Mouse (Mus musculus): ENCODE data around the gene Slc43a2.
"Not testable (repeated sequence)": the region's sequence is repeated elsewhere in the genome, so short reads cannot be mapped to it uniquely, and the experiment has no call there.

The Slc43a2 gene

DNA sequence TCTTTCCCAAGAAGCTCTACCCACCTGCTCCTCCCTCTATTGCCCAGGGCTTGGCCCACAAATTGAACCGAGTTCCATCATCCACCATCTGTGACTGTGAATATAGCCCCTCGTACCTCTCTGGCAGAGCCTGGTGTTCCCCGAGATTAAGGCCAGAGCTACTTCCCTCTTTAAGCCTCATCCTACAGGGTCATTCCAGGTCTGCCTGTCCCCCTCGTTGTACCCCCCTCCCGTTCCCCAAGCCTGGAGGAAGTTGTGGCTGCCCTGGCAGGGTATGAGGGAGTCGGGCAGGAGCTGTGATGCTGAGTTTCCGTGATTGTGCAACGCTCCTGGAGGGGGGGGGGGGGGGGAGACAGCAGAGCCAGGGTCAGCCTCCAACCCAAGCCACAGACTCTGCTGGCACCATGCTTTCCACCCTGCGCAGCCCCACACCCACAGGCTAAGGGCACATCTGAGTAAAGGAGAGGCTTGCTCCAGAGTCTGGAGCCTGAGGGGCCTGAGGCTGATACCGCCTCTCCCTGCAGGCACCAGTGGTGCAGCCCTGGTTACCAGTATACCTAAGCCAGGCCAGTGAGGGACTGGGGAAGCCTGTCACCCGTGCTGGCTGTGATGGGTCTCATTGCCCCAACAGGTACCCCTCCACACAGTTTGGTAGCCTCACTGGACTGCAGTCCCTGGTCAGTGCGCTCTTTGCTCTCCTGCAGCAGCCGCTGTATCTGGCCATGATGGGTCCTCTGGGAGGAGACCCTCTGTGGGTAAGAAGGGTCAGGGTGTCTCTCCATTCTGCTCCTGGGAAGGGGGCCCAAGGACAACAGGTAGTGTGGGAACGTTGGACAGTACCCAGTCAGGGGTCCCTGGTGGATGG is 39.9 kb downstream of the Slc43a2 start:
- DNase-seq (ENCODE audit: low read depth, low spot score), result no peak

DNA sequence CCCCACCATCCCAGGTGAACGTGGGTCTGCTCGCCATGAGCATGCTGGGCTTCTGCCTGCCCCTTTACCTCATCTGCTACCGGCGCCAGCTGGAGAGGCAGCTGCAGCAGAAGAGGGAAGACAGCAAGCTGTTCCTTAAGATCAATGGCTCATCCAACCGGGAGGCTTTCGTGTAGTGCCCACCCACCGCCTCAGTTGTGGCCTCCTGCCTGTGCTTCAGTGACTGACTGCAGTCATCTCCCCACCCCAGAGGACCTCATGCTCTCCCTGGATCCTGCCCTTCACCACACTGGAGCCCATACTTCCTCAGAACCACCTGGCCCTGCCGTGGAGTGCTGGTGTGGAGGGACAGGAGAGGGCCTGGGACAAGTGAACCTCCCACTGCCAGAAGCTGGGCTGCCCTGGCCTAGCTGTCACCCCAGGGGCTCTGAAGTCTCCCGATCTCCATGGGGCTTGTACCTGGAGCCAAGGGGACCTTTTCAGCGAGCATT is 40.9 kb downstream of the Slc43a2 start:
- DNase-seq (ENCODE audit: low read depth, low spot score), result no peak

DNA sequence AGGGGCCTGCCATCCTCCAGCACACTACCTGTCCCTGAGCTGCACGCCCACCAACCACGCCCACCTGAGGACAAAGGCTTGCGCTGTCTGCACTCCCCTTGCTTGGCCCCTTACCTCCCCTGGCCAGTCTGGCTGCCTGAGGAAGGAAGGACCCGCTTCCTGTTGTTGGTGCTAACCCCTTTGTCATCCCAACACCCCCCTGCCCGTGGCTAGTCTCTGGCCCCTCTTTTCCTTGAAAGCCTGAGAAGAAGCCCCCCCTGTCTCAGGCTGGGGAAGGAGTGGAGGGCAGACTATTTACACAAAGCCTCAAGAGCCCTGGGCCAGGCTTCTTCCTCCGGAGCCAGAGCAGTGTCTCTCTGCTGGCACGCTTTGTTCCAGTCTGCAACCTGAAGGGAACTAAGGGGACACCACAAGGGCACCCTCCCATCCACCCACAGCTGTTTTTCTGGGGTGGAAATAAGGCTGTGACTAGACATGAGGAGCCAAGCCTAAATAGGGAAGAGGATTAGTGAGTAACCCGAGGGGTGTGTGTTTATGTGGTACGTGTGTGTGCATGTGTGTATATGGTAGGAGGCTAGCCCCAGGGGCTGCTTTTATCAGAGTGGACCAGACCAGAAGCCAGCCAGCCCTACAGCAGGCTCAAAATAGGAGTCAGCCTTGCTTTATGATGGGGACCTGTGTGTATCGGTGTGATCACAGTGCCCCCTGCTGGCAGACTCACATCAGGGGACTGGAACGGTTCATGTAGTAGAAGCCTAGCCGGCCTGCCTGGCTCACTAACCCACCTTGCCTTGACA is 41.6 kb downstream of the Slc43a2 start:
- DNase-seq (ENCODE audit: low read depth, low spot score), result peak; percentile 87

DNA sequence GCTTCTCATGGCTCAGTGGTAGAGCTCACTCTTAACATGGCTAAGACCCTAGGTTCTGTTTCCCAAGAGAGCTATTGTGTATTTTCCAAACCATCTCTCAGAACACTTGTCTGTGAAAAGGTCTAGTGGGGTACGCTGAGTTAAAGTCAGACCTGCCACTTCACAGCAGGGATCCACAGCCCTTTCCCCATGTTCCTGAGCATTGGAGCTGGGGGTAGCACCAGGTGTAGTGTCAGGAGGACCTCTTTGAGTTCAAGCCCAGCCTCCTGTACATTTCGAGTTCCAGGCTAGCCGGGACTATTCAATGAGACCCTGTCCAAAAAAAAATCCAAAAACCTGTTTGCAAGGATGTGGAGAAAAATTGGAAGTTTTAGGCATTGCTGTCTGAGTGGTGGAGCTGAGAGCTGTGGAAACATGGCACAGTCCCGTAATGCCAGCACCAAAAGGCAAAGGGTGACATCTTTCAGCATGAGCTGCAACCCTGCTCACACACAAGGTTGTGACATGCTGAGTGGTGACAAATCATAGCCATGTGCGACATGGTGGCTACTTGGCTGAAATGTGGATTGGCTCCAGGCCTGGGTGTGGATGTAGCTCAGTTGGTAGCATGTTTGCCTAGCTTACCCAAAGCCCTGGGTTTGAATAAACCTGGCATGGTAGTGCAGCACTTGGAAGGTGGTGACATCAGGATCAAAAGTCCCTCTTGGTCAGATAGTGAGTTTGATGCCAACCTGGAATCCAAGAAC is 43.1 kb downstream of the Slc43a2 start:
- no peak for DNase-seq (ENCODE audit: low read depth, low spot score)

DNA sequence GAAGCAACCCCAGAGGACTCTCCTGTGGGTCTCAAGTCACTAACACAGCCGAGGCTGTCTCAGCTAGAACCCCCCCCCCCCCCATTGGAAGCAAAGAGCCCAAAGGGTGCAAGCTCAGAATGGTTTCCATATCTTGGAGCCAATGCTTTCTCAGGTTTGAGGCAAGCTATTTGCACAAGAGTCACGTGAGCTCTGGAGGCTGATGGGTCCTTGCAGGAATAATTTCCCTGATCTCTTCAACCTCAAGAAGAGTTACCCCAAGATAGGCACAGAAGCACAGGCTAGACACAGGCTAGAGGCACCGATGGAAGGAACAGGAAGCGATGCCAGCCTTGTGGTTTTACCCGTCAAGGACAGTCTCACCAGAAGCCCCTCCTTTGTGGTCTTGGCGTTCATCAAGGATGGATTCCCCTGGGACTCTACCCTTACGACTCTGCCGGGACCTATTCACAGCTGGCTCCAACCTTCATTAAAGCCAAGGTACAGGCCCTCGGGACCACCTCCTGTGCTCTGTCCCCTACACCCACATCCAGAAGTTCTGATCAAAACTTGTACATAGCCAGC is 44.1 kb downstream of the Slc43a2 start:
- no peak for DNase-seq (ENCODE audit: low read depth, low spot score)

DNA sequence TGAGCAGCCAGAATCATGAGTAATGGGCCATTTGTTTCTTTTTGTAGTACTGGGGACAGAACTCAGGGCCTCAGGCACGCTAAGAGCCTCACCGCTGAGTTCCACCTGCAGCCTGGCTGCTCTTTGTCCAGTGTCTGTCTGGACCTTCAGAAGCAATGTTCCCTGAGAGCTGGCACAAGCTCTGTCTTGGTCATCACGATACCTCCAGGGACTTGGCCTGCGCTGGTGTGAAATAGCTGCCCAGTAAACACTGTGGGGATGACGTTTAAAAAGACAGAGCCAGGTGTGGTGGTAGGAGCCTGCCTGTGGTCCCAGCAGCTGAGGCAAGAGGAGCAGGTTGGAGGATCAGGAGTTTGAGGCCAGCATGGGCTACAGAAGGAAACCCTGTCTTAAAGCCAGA is 47.1 kb downstream of the Slc43a2 start:
- no peak for DNase-seq (ENCODE audit: low read depth, low spot score)

DNA sequence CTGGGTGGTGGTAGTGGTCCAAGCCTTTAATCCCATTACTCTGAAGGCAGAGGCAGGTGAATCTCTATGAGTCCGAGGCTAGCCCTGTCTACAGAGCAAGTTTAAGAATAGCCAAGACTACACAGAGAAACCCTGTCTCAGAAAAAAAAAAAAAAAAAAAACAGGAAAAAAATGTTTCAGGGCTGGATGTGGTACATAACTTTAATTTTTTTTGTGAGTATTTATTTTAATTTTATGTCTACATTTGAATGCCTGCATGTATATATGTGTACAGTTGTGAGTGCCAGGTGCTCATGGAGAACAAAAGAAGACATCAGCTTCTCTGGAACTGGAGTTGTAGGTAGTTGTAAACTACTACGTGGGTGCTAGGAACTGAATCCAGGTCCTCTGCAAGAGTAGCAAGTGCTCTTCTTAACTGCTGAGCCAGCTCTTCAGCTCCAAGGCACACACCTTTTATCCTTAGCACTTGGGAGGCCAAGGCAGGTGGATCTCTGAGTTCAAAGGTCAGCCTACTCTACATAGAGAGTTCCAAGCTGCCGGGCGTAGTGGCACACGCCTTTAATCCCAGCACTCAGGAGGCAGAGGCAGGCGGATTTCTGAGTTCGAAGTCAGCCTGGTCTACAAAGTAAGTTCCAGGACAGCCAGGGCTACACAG is 50.1 kb downstream of the Slc43a2 start:
- no peak for DNase-seq (ENCODE audit: low read depth, low spot score)

DNA sequence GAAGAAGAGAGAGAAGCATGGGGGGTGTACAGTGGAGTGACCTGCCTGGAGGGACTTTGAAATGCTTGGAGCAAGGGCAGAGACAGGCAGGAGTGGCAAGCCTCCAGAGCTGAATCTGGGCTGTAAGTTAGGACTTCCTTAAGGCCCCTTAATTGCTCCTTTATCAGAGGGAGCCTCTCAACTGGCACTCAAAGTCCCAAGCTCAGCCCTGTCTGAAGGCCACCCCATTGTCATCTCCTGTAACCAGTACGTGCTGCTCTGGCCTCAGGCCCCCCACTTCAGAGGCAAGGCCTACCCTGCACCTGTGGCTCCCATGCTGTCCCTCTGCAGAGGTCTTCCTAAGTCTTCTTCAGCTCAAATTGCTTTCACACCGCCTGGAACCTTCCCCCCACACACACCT is 52.0 kb downstream of the Slc43a2 start:
- no peak for DNase-seq (ENCODE audit: low read depth, low spot score)

DNA sequence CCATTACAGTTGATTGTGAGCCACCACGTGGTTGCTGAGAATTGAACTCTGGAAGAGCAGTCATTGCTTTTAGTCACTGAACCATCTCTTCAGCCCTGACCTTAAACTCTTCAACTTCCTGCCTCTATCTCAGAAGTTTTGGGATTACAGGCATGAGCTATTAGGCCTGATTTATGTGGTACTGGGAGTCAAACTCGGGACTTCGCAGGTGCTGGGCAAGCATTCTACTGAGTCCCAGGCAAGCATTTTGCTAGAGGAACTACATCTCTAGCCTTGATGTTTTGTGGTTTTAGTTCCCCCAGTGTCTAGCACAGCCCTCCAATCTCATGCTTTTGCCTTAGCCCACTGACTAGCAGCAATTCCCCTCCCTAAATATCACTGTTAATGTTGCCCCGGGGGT is 53.6 kb downstream of the Slc43a2 start:
- no peak for DNase-seq (ENCODE audit: low read depth, low spot score)

DNA sequence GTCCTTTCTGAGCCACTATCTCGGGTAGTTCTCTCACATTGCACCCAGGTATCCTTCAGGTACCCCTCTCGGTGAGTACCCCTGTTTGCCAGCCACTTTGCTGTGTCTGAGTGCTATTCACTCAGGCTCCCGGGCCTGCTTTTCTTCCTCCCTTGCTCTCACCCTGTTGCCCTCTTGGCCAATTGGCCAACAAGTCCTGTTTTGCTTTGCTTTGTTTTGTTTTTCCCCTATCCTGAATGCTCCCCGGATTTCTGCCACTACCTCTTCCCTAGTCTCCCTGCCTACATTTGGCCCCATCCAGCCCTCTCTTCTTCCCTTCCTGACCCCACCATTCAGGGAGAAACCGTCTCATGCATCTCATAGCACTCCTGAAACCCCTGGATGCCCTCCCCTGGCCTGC is 54.5 kb downstream of the Slc43a2 start:
- no peak for DNase-seq (ENCODE audit: low read depth, low spot score)

DNA sequence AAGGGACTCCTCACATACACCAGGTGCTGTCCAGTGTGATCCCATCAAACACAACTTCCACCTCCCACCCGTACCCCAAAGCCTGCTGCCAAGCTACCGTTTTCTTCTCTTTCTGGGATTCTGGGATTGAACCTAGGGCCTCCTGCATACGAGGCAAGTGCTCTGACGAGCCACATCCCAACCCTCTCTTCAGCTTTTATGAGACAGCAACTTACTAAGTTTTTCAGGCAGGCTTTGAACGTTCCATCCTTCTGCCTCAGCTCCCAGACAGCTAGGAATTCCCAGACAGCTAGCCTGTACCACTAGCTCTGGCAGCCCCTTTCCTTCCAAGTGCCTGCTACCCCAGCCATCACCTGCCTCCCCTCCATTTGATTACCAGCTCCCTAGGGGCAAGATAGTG is 55.5 kb downstream of the Slc43a2 start:
- no peak for DNase-seq (ENCODE audit: low read depth, low spot score)

DNA sequence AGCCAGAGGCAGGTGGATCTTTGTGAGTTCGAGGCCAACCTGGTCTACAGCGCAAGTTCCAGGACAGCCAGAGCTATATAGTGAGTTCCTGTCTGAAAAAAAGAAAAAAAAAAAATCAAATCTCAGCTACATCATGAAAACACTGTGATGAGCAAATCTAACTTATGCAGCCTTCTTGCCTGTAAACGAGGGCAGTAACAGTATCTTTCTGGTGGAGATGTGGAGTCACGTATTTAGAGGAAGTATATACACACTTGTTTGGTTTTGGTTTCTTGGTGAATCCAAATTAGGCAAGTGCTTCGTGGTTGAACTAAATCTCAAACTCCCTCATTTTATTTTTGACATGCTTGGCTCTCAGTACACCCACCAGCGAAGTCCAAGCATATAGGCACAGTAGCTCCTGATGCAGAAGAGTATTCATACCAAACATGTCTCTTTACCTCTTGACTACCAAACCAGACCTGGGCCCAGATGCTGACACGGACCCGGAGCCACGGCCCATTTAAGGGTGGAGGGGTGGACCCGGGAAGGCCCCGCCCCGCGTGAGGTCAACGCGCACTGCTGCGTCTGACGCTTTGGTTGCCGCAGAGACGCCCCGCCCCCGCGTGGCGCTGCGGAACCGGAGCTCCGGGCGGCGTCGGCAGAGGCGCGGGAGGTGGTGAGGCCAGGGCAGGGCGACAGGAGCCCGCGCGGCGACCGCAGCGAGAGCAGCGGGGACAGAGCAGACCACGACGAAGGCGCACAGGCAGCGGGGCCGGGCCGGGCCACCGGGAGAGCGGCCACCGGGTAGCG is 56.2 kb downstream of the Slc43a2 start, which contains the start of gene Pitpna:
TSS of gene Pitpna (plus strand) at position 605 of the 792 bp plus-strand sequence.
- DNase-seq (ENCODE audit: low read depth, low spot score), result peak; percentile 87

DNA sequence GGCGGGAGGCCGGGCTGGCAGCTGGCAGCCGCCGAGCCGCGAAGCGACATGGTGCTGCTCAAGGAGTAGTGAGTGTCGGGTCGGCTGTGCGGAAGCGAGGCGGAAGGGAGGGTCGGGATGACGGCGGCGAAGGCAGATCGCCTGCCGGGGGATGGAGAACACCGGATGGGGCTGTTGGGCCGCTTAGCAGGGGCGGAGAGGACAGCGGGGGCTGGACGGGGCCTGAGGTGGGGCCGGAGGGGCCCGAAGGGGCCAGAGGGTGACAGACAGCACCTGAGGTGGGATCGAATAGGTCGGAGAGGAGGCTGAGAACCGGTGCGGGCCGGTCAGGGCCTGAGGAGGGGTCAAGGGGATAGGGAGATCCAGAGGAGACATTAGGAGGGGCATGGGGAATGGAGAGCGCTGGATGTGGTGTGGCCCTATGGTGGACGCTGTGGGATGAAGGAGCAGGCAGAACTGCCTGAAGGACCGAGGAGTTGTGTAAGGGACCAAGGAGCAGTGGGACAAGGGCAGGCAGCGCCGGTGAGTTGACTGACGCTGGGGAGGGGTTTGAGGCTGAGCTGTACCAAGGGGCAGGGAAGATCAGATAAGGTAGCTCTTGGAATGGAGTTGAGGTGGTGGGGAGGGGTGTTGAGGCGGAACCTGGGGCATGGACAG is 56.9 kb downstream of the Slc43a2 start:
- DNase-seq (ENCODE audit: low read depth, low spot score), result no peak

DNA sequence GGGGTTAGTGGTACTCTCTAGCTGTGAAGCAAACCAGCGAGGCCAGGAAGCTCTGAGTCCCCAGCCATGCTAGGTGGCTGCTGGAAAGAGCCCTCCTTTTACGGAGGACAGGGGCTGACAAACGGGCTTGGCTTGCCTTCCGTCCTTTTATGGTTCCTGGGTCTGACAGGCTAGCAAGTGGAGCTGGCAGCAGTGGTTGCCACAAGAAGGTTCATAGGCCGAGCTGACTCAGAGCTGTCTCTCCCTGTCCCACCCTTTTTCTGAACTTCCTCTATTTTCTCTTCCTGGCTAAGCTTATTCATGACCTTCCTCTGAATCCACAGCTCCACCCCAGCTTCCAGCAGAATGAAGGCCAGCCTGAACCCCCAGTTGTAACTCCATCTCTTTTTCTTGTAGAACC is 61.1 kb downstream of the Slc43a2 start:
- DNase-seq (ENCODE audit: low read depth, low spot score), result no peak

DNA sequence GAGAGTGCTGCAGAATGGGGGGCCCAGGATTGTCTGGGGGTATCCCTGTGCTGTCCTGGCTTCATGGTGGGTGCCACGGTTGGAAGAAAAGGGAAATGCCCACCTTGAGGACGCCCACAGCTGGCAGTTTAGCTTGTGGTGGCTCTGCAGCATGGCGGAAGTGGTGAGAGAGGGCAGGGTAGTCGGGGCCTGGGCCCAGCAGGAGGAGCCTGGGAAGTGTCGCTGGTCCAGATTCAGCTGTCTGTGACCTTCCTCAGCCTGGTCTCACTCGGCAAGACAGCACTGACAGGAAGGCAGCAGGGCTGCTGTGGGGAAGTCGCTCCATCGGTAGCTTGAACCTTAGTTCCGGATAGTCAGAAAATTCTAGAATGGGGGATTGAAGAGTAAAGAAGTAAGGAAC is 62.9 kb downstream of the Slc43a2 start:
- DNase-seq (ENCODE audit: low read depth, low spot score), result no peak

DNA sequence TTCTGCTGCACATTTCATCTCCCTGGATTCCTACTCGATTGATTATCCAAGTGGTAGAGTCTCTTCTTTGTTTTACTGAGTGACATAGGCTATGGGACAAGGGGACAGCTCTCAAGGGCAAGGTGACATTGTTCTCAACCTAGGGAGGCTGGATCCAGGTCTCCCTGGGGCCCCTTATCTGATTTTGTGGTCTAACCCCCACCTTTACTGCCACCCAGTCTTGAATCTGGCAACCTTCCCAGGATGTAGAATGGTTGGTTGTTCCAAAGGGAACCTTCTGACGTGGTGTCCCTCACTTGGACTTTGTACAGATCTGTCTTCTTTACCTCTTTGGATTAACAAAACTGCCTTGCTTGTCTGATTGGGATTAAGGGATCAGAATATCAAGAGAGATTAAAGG is 63.9 kb downstream of the Slc43a2 start:
- no peak for DNase-seq (ENCODE audit: low read depth, low spot score)

DNA sequence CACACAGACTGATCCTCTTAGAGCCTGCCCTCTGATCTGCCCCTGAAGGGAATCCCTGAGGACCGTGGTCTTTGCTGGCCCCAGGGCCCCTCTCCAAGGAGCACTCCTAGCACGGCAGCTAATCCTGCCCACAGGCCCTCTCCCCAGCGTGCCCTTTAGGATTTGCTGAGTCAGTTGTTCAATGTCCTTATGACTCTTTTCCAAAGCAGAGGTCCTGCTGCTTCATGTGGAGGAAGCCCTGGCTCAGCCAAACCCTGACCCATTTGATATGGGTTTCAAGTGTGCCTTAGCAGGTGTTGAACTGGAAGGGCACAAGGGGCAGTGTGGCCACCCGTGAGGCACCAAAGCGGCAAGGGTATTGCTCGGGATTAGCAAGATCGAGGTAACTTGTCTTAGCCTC is 64.3 kb downstream of the Slc43a2 start:
- DNase-seq (ENCODE audit: low read depth, low spot score), result no peak

DNA sequence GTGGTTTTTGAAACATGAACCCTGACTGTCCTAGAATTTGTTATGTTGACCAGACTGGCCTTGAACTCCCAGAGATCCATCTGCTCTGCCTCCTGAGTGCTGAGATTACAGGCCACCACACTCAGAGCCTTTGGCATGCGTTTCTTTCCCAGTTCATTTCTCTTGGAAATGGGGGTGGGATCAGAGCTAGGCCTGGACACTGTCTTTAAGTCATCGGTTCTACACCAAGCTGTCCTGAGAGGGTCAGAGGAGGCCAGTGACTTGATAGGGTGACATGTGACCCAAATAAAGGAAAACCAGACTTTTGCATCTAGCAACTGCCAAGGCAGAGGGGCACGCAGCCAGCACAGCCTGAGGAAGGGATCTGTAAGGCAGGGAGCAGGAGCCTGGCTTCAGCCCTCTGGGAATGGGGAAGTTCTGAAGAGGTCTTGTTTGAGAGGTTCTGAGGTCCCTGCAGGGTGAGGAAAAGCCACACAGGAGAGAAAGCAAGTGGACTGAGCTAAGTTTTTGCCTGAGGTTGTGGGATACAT is 65.3 kb downstream of the Slc43a2 start:
- DNase-seq (ENCODE audit: low read depth, low spot score), result no peak

DNA sequence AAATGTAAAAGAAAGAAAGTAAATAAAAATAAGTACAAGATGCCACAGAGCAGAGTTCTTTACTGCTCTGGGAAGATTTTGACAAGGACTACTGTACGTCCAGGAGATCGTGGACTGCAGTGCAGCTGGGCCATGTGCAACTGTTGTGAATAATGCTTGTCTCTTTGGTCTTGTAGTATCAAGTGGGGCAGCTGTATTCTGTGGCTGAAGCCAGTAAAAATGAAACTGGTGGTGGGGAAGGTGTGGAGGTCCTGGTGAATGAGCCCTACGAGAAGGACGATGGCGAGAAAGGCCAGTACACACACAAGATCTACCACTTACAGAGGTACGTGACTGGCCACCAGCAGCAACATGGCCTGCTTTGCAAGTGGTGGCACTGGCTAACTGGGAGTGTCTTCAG is 66.5 kb downstream of the Slc43a2 start:
- DNase-seq (ENCODE audit: low read depth, low spot score), result no peak

DNA sequence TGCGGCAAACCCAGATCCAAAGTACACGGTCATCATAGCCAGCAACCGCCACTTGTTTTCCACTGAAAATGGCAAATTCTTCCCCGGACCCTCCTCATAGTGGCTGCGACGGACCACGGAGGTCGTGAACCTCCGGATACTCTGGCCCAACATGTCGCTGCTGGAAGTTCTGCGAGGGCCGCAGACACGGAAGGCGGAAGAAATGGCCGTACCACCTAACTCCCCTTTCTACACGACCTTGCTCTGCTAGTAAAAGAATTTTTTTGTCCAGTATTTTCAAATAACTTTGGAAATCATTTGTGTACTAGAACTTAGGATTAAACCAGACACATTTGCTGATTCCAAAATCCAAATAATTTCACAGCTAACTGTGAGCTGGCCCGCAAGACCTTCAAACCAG is 68.3 kb downstream of the Slc43a2 start:
- not testable (repeated sequence) for DNase-seq (ENCODE audit: low read depth, low spot score)
